Mouse (Mus musculus) kidney, adult 8-10 months (tissue): ENCODE data around the gene Chrnb2.
"Not testable (repeated sequence)": the region's sequence is repeated elsewhere in the genome, so short reads cannot be mapped to it uniquely, and the experiment has no call there.

Experiments used
- DNase-seq, 2 experiments: peaks; one replicate each; pipeline ENCODE4 v3.0.0; 2022

Gene Chrnb2

DNA sequence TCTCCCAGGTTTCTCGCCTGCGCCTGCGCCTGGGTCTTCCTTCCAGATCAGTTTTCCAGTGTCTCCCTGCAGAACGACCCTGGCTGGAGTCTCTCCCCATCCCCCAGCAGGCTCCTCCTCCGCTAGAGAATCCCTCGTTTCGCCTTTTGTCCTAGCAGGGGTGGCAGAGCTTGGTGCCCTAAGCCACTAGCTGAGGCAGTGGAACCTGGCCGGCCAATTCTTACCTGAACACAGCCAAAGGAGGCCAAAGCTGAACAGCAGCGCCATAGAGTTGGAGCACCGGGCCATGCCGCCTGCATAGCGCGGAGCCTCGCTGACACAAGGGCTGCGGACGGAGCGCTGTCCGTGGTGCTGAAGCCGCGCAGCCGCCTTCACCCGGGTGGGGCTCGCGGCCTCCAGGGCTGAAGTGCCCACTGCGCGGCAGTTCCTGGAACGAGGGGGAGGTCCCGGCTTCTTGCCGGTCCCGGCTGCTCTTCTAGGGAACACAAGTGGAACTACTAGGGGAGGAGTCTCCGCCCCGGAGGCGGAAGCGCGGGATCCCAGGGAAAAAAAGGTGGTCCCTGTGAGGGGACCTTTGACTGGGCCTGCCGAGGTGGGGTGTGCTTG lies at the start of gene Chrnb2:
Gene Chrnb2 (minus strand): TSS at position 514 of the 606 bp plus-strand sequence.
- DNase-seq, result peak; percentile 39 to 64

DNA sequence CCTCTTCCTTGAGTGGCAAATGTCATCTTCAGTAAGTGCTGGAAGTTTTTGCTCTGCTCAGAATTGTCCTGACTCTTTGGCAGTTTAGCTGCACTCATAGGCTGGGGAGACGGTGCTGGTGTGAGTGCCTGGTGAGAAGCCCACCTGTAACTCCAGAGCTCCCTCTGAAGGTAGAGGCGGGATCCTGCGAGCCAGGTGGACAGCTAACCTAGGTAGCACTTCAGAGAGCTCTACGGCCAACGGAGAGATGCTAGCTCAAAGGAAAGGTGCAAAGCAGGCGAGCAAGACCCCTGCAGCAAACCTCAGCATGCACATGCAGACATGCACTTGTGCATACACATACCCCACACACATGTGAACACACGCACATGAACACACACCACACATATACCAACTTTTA lies 49.6 kb upstream of the Chrnb2 start:
- no peak for DNase-seq

DNA sequence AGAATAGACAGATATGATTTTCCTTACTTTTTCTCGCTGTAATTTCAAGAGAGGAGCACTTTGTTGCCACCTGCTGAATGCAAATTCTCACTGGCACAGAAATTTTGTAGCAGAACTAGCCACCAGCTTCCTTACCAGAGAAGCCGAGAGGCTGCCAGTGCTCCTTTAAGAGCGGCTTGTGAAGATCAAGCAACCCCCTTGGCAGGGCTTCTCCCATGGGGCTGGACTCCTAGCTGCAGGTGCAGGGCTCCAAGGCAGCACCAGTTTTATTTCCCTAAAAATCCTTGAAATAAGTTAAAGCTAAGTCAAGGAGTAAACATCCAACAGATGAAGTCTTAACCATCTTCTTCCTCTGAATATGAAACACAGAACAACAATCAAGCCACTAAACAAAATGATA lies 47.7 kb upstream of the Chrnb2 start:
- DNase-seq, result no peak

DNA sequence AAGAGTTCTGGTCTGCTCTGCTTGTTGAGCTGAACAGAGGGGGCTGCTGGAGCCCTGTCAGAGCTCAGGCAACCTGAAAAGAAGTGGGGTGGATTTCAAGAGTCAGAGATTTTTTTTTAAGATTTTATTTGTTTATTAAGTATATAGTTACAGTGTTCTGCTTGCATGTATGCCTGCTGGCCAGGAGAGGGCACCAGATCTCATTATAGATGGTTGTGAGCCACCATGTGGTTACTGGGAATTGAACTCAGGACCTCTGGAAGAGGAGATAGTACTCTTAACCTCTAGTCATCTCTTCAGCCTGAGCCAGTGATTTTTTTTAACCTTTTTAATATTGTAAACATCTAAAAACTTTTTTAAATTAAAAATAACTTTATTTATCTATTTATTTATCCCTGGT lies 46.4 kb upstream of the Chrnb2 start:
- no peak for DNase-seq

DNA sequence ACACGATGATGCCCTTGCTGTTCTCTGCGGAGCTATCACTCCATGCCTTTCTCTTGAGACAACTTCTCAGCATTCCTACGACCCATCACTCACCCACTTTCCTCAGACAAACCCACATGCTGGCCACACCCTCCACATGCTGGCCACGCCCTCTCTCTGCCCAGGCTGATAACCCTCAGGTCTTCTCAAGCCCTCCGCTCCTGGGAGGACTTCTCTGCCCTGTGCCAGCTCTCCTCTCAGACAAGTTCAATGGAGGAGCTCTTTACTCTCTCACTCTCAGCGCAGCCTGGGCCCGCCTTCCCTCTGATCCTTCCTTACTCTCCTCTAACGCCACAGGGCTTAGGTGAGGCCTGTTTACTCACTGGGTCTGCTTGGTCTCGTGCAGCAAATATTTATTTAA lies 44.2 kb upstream of the Chrnb2 start:
- DNase-seq, result no peak

DNA sequence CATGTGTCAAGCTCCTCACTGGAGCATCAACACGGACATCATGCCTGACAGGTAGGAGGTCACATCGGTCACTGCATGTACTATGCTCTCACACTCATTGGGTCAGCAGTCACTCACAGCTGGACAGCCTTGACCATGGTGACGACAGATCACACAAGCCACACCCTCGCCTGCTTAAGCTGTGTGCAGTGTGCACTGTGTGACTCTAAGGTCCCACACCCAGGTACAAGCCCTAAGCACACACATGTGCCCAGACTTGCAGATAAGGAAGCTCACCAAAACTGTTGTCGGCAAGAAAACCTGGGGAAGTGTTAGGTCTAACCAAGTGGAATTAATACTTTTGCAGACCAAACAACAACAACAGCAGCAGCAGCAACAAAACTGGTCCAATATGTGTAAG lies 43.4 kb upstream of the Chrnb2 start:
- no peak for DNase-seq

DNA sequence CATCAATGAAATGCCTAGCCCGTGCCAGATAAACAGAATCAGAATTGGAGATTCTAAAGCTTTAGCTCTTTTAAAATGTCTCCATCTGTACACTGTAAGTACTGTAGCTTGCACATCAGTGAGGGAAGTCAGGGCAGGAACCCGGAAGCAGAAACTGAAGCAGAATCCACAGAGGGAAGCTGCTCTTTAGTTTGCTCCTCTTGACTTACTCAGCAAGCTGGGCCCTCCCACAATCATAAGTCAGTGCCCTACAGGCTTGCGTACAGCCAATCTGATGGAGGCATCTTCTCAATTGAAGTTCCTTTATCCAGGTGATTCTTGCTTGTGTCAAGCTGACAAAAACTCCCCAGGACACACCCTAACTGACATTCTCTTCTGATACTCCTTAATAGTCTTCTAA lies 42.7 kb upstream of the Chrnb2 start:
- DNase-seq, result no peak

DNA sequence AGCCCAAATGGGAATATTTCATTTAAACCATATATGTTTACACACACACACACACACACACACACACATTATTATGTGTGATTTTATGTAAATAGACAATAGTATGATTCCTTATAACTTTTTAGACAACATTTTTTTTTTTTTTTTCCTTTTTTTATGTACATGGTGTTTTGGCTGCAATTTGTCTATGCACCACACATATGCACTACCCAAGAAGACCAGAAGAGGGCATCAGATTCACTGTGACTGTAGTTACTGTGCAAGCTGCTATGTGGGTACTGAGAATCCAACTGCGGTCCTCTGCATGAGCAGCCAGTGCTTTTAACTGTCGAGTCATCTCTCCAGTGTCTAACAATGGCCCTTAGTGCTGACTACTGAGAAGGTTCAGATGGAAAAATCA lies 42.3 kb upstream of the Chrnb2 start:
- DNase-seq, result no peak

DNA sequence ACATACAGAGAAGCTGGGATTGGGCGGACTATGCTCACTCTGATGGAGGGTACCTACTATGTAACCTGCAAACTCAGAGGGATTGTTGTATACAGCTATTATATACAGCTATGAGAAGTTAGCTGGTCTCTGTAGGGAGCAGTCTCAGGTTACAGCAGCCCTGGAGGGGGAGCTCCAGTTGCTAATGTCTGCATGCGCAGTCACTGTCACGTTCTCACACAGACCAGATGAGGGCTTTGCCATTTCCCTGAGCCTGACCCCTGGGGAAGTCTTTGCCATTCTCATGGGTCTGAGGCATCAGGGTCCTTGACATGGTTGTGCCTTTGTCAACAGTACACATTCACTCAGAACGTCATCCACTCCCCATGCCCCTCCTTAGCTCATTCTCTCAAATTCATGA lies 40.7 kb upstream of the Chrnb2 start:
- DNase-seq, result no peak

DNA sequence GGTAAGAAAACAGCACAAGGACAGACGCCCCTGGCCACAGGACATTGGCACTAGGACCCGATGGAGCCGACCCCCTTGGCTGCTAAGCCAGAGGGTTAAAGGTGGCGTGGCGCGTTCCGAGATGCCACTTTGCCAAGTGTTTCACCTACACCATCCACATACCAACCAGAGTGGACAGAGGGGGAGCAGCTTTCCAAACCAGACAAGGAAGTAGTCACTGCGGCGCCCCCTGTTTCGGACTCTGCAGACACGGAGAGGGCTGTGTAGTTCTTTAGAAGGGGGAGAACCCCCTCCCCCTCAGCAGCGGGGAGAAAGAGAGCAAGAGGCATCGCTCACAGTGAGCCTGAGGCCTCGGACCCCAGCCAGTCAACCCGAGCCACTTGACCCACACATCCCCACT lies 38.4 kb upstream of the Chrnb2 start:
- no peak for DNase-seq

DNA sequence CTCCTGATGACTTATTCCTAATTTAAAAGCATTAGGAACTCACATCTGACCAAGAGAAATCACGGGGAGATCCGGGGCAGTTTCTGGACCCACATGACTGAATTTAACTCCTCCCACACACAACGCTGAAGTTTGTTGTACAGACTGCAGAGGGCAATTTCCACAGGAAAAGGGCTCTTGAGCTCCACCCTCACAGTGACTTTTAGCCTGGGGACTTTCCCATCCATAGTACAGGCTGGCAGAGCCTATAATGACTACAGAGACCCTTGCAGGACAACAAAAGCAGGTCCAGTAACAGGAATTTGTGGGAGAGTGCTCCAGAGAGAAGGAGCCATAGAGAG lies 37.0 kb upstream of the Chrnb2 start:
- peak; percentile 23 to 44 for DNase-seq

DNA sequence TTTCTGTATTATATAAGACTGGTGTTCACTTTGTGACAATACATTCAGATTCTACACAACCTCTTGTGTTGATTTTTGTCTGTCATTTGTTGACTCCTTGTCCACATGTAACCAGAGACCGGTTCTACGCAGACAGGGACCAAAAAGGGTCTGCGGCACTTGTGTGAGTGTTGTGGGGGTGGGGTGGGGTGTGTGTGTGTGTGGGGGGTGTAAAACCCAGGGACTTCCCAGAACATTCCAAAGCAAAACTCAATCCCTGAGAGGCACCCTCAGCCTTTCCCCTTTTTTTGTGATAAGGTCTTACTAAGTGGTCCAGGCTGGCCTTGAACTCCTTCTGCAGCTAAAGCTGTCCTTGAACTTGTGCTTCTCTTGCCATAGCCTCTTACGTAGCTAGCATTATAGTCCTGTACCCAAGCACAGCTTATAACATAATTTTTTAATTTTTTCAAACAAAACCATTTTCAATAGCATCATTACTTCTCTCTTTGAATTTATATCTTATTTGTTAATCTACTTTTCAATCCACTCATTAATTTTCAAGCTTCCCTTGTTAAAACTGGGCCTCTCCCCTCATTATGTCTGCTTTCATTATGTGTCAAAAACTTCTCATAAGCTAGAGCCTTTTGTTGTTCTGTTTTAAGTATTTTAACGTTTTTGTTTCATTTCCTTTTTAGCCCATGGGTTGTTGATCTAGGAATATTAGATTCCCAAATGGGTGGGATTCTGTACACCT lies 36.5 kb upstream of the Chrnb2 start:
- no peak for DNase-seq

DNA sequence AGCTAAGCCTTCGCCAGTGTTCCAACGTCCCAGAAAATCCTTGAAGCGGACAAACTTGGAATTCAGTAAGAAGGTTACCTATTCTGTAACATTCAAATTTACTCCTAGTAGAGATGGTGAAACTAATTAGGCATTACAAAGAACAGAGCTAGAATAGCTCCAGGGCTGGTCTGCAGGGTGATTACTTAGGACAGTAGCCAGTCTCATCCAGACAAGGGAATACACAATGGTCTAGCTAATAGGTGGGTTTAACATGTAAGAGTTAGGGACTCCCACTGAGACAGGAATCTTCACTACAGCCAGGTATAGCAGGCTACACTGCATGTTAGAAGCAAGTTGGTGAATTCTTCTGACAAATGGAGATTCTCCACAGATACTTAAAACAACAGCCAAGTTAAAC lies 35.6 kb upstream of the Chrnb2 start:
- not testable (repeated sequence) for DNase-seq

DNA sequence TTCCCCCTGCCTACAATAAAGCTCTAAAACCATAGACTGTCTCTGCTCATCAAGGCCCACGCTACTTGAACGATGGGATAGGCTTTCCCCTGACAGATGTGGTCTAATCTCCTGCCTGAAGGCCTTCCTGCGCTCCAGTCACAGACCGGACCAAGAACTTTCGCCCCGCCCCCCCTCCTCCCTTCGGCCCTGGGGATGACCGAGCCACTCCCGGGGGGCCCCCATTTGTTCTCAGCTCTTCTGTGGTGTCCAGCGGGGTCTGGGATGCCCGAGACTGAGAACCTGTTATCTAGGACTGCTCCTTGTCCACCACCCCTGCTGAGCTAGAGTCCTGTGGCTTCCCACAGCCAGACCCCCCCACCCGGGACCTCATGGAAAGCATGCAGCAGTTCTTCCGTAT lies 35.0 kb upstream of the Chrnb2 start:
- no peak for DNase-seq

DNA sequence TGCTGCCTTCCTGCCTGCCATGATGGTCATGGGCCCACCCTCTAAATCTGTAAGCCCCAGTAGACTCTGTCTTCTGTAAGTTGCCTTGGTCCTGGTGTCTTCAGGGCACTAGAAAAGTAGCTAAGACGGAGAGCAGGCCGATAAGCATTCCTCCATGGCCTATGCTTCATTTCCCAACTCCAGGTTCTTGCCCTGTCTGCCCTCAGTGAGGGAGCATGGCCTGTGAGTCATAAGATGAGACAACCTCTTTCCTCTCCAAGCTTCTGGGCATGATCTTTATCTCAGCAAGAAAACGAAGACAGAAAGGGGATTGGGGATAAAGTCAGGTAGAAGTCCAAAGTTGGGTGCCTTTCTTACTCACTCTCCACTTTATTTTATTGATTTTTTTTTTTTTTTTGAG lies 34.1 kb upstream of the Chrnb2 start:
- no peak for DNase-seq

DNA sequence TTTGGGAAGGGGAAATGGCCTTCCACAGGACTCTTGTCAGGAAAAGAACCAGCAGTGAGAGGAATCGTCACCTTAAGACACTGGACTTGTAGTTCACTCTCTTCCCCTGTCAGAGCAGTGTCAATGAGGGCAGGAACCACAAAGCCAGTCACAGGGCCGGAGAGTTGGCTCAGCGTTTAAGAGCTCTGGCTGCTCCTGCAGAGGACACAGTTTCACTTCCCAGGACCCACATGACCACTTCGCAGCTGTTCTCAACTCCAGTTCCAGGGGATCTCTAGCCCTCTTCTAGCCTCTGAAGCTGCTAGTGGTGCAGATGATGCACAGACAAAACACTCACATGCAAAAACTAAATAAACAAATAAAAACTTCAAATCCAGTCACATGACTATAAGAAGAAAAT lies 31.9 kb upstream of the Chrnb2 start:
- peak in 1 of 2 experiments; percentile 15 for DNase-seq

DNA sequence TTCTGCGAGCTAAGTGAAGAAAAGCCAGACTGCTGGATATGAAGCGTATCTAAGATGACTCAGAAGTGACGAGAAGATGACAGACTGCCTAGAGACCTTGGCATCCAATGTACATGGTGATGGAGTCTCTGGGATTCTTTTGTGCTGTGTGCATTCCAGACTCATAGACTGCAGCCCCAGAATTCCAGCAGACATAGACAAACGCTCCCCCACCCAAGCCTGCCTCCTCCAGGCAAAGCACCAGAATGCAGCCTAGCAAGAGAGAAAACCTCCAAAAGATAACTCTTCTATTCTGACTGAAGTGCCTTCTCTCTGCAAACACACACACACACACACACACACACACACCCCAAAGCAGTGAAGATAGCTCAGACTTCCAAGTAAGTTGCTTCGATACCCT lies 31.3 kb upstream of the Chrnb2 start:
- no peak for DNase-seq

DNA sequence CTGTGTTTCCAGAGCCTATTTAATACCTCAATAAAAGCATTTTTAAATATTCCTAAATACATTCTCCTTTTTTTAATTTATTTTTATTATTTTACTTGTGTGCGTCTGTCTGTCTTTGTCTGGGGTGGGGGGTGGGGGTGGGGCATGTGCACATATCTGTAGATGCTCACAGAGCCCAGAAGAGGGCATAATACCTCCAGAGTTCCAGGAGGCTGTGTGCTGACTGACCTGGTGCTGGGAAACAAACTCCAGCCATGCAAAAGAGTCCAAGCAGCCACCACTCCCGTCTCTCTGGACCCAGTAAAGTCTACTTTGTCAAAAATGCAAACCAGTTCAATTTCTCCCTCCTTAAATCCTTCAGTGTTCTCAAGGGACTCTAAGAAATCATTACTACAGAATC lies 30.2 kb upstream of the Chrnb2 start:
- no peak for DNase-seq

DNA sequence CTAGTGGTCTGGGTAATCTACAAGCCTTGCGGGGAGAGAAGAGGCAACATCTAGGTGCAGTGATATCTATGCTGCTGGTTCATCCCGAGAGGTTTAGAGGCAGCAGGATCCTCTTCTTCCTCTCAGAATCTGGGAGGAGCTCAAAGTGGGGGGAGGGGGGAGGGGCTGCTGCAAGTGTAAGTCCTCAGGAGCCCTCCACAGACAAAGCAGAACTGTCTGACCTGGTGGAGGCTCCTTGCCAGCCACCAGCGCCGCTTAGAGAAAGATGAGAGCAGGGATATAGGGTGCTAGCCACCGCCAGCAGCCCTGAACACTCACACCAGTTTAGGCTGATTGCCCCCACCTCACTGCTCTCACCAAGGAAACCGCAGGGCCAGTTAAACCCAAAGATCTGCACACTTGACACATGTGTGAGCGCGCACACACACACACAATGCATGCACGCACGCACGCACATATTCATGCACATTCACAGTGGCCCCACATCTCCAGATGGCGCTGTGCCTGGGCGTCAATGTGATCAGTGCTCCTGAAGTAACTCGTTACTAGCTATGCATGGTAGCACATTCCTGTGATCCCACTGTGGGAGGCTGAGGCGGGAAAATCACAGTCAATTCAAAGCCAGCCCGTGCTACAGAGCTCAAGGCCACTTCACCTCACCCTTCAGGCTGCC lies 24.4 kb upstream of the Chrnb2 start:
- DNase-seq, result no peak

DNA sequence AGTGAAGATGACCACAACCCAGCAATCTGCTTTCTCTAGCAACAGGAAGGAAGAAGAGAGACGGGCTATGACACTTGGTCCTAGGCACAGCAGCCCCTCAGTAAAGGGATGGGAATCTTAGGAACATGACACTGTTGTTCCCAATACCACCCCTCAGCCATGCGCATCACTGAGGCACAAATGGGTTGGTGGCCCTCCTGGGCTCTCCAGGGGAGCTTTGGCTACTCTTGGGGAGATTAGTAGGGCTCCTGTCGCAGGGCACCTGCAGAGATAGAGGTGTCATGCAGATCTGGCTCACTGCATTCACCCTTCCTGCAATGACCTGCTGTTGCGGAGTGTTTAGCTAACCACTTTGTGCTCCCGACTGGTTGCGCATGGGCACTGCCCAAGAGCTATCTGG lies 21.8 kb upstream of the Chrnb2 start:
- no peak for DNase-seq

DNA sequence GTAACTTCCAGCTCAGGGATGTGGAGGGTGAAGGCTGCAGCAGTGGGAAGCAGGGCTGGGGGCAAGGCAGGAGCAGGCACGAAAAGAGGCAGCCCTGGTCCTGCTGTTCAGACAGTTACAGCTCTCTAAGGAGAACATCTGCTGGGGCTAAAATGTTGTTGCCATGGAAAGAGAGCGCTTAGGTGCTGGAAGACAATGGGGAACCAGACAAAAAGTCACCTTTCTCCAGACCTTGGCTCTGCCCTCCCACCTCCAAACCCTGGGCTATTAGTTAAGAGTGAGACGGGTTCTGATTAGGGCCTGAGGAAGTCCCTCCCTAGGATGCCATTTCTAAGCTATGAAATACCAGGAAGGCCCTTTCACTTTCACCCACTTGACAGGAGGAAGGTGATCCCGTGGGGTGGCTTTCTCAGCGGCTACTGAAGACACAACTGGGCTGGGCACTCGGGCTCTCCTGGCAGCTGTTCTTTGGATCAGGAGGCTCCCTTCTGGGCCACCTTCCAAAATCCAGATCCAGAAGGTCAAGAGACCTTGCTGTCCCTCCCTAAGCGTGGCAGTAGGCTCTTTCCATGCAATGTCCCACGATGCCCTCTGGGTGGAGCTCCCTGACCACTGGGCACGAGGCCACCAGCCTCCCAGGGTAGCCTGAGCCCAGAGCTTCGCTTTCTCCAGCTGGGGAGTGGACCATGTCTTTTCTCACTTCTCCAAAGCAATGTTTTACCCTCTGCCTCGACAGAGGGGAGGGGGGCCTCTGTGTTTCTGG lies 20.7 kb upstream of the Chrnb2 start:
- peak; percentile 90 for DNase-seq

DNA sequence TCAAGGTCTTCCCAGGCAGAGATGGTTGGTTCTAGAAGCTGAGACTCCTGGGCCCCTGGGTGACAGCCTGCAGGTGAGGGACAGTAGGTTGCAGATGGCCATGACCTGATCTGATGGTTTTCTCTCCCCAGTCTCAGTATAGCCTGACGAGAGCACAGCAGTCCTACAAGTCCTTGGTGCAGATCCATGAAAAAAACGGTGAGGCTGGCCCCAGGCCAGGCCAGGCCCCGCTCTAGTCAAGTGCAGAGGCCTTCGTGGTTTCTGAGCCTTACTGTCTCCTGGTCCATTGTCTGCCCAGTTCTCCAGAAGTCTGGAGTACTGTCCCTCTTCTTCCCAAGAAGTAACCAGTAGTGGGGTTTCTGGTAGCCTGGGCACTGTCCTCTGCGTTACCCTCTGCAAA lies 17.2 kb upstream of the Chrnb2 start:
- DNase-seq, result no peak

DNA sequence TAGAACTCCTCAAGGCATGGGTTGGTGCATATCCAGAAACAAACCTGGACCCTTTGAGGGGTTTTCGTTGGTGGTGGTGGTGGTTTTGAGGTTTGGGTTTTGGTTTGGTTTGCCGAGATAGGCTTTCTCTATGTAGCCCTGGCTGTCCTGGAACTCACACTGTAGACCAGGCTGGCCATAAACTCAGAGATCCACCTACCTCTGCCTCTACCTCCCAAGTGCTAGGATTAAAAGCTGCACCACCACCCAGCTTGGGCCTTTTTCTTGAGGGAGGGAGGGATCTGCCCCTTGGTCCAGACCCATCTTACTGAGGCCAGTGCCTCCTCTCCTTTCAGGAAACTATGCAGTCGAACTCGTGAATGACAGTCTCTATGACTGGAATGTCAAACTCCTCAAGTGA lies 15.7 kb upstream of the Chrnb2 start:
- DNase-seq, result no peak

DNA sequence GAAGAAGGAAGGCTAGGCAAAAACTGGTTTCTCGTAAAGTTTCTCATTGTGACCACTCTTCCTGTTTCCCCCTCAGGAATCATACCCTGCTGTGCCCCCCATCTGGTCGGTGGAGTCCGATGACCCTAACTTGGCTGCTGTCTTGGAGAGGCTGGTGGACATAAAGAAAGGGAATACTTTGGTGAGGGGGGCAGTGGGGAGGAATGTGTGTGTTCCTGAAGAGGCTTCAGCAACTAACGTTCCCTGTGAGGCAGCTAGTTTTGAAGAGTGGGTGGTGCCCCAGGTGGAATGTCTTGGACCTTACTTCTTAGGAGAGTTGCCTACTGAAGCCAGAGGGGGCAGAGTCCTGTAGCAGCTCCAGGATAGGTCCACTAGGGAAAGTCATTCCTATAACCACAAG lies 11.6 kb upstream of the Chrnb2 start:
- DNase-seq, result no peak
